Comparison of ENCODE assay signal across 10 mouse cellular contexts in the genomic region with DNA sequence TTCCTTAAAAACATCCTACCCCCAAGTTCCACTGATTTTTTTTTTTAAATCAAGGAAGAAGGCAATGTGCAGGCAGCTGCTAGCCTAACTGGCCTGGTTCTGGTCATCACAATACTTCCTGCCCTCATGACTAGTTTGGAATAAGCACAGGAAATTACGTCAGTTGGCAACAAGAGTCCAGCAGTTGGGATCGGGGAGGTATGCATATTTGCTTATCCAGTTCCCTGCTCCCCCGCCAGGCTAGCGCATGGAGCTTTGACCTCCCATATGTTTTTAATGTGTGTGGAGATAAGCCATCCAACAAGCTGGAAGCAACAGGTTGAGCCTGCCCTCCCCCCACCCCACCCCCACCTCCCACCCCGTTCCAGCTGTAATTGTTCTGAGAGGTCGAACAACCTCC.
DNase-seq lines count a peak whose midpoint lies in the region; ATAC-seq and TF ChIP-seq lines count a peak whose summit lies in the region.
"Had no signal": no experiment of that assay in that cellular context is flagged by ENCODE, and none has a peak within 500 bp of the region (broad histone marks: within the 10 kb centered on the region; RNA-seq: fewer than 3 reads in every experiment).

No protein-coding gene starts in this region.

- H3K27ac ChIP-seq in kidney, postnatal 0 days, result no peak overlapping the region
- H3K27ac ChIP-seq in limb, embryonic 10.5 days, result 0 out of 2 replicates have a peak overlapping the region, but pooled peaks have one; percentile 47
- no peak overlapping the region for H3K27ac ChIP-seq in layer of hippocampus, adult 2 months
- H3K27ac ChIP-seq: forebrain, embryonic 12.5 days had no signal

- H3K36me3 ChIP-seq in kidney, postnatal 0 days (ENCODE audit: insufficient read depth, low read length), result no peaks in the 10 kb centered on the region
- H3K36me3 ChIP-seq in limb, embryonic 10.5 days, result no peaks in the 10 kb centered on the region
- H3K36me3 ChIP-seq: forebrain, embryonic 12.5 days; stomach, embryonic 15.5 days had no signal

- H3K4me1 ChIP-seq in kidney, postnatal 0 days (replicated peaks; ENCODE audit: insufficient read depth, low read length), result no peaks in the 10 kb centered on the region
- peaks cover 43% of the 10 kb centered on the region for H3K4me1 ChIP-seq in limb, embryonic 10.5 days

- H3K4me3 ChIP-seq in kidney, postnatal 0 days (replicated peaks; ENCODE audit: low read depth, low read length), result no peak overlapping the region
- peak overlapping the region; percentile 8 for H3K4me3 ChIP-seq in limb, embryonic 10.5 days
- no peak overlapping the region for H3K4me3 ChIP-seq in layer of hippocampus, adult 2 months
- H3K4me3 ChIP-seq: forebrain, embryonic 12.5 days; stomach, embryonic 15.5 days had no signal

- no peaks in the 10 kb centered on the region for H3K27me3 ChIP-seq in kidney, postnatal 0 days (ENCODE audit: insufficient read depth, low read length)
- H3K27me3 ChIP-seq in limb, embryonic 10.5 days (ENCODE audit: low read depth, poor library complexity, severe bottlenecking), result peaks cover 9% of the 10 kb centered on the region; the same call in 1 of the 2 replicates
- H3K27me3 ChIP-seq: stomach, embryonic 15.5 days had no signal

- H3K9me3 ChIP-seq in kidney, postnatal 0 days (replicated peaks; ENCODE audit: low read length), result no peaks in the 10 kb centered on the region
- no peaks in the 10 kb centered on the region for H3K9me3 ChIP-seq in limb, embryonic 10.5 days (replicated peaks)
- H3K9me3 ChIP-seq: forebrain, embryonic 12.5 days; stomach, embryonic 15.5 days had no signal

- peak; percentile 68 for DNase-seq in kidney, postnatal 0 days (ENCODE audit: low spot score)
- no peak for DNase-seq in kidney, postnatal 36 days
- DNase-seq in adipocyte (ENCODE audit: low spot score) (peak; percentile 50), MN1 (ENCODE audit: low spot score) (no peak)
- peak; percentile 63 for DNase-seq in fibroblast of lung, adult 2 months (ENCODE audit: low read depth)
- peak; percentile 45 for DNase-seq in limb, embryonic 10.5 days (ENCODE audit: low spot score)
- no peak for DNase-seq in thymus, postnatal 14 days
- no peak for DNase-seq in layer of hippocampus, adult 2 months (ENCODE audit: low spot score in 2 of 2)

- 33% methylated on average over 6 of the region's 6 CpGs for WGBS in kidney, postnatal 0 days
- 14% methylated on average over 6 of the region's 6 CpGs for WGBS in limb, embryonic 10.5 days

- no peak overlapping the region for H3K9ac ChIP-seq in kidney, postnatal 0 days (ENCODE audit: low read depth, low read length)
- H3K9ac ChIP-seq: forebrain, embryonic 12.5 days; stomach, embryonic 15.5 days had no signal

- ATAC-seq in kidney, postnatal 0 days (replicated peaks; ENCODE audit: low FRiP score, low read depth), result no peak

- H3K4me2 ChIP-seq in kidney, postnatal 0 days (ENCODE audit: low read length), result no peak overlapping the region
- H3K4me2 ChIP-seq: forebrain, embryonic 12.5 days; stomach, embryonic 15.5 days had no signal

- TF ChIP-seq CTCF in kidney, postnatal 0 days (IDR thresholded peaks at IDR 0.05; ENCODE audit: low read depth), result no peak
- TF ChIP-seq CTCF in layer of hippocampus, adult 2 months (conservative IDR thresholded peaks at IDR 0.05), result no peak

Comparison
In these comparisons a context has a peak if more than half of its experiments do, and no peak if none do; other contexts are left out.
1. DNase-seq: peak in kidney, postnatal 0 days (single experiment), adipocyte (single experiment), fibroblast of lung, adult 2 months (single experiment) and limb, embryonic 10.5 days (single experiment); none in kidney, postnatal 36 days (0 of 2), MN1 (single experiment), thymus, postnatal 14 days (single experiment) and layer of hippocampus, adult 2 months (0 of 2).